Mouse (Mus musculus) left cerebral cortex, postnatal 36 days (tissue): ENCODE results near the gene Clk1. TPM values are rescaled to one million over a fixed set of nuclear protein-coding genes. Genes with fewer than 3 reads are reported as not detected.
"Not testable (repeated sequence)": the region's sequence is repeated elsewhere in the genome, so short reads cannot be mapped to it uniquely, and the experiment has no call there.

ENCODE experiments used
- DNase-seq, 2 experiments: peaks; one replicate each; pipeline ENCODE4 v3.0.0; 2021 to 2022; ENCODE audit warnings: low spot score in 2 of 2, mixed read lengths in 1 of 2
- intact Hi-C: fragments of 180-260 bp; cut with DNase I; formaldehyde crosslinking; loops from one replicate; pipeline ENCODE4 v1.15.1; 2025
- total RNA-seq, 2 experiments: library from RNA; stranded (reverse); gene quantifications; 2 replicates each; pipeline ENCODE4 v1.2.3; 2021

Gene Clk1
- total RNA-seq, 2 experiments from 2014 or later: 81.3 to 117 TPM

DNA sequence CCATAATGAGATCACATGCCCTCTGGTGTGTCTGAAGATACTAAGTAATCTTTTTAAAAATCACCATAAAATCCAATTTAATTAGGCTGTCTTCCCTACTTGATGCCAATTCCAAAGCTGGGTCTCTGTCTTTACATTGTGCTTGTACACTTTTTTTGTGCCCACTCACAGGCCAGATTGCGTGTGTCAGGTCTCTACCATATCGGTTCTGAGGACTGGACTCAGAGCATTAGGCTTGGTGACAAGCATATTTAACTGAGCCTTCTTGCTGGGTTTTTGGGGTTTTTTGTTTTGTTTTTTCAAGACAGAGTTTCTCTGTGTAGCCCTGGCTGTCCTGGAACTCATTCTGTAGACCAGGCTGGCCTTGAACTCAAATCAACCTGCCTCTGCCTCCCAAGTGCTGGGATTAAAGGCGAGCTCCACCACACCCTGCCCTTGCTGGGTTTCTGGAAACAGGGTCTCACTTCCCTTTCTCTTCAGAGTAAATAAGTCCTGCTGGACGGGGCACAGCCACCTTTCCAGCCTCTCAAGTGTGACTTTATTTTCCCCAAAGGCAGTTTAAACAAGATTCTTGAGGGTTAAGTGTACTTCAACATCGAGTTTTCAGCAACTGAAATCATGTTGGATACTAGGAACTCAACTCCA, 14.2 kb downstream of the Clk1 start:
- intact Hi-C loops: no loop called here
- no peak for DNase-seq

DNA sequence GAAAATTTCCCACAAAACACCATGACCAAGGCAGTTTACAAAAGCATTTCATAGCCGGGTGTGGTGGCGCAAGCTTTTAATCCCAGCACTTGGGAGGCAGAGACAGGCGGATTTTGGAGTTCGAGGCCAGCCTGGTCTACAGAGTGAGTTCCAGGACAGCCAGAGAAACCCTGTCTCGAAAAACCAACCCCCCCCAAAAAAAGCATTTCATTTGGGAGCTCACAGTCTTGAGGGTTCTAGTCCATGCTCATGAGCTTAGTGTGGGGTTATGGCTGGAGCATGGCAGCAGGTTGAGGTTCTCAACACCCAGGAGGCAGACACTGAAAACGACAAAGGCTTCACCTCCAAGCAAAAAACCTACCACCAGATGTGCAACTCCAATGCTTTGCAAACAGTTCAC, 15.7 kb downstream of the Clk1 start:
- DNase-seq: no peak
- intact Hi-C loops: no loop called here

DNA sequence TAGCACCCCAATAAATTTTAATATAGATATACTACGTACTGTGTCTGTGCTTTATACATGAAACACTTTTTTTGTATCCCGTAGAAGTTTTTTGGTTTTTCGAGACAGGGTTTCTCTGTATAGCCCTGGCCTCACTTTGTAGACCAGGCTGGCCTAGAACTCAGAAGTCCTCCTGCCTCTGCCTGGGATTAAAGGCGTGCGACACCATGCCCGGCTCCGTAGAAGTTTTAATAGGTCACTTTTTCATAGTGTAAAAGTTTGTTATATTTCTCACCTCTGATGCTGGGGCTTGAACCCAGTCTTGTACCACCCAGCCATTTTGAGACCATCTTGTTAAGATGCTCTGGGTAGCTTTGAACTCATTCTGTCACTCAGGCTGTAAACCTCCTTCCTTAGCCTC, 16.5 kb downstream of the Clk1 start:
- no peak for DNase-seq
- intact Hi-C loops: no loop called here

DNA sequence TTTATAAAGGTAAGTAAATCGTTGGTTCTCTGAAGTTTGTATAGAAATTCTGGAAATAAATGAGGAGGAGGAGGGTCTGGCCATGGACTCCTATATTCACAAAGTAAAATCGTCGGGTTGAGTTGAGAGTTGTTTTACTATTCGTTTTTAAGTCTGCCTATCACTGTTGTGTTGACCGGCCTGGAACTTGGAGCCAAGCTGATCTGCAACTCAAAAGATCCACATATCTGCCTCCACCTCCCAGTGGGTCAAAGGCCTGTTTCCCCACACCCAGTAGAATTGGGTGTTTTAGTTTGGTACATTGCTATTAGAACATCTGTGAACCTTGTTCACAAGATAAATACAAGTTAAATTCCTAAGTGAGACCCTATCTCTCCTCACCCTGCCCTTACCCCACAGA, 20.1 kb downstream of the Clk1 start:
- intact Hi-C loops: no loop called here
- DNase-seq: no peak

DNA sequence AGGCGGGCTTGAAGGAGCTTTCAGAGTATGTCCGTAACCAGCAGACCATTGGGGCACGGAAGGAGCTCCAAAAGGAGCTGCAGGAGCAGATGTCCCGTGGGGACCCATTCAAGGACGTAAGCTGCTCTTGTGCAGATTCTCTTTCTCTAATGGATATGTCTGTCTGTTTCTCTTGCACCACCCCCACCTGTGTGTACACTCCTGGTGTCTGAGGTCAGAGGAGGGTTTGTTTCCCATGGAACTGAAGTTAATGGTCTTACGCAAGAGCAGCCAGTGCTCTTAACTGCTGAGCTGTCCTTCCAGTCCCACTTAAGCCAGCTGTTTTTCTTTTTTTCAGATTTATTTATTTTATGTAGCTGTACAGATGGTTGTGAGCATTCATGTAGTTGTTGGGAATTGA, 22.5 kb downstream of the Clk1 start:
- DNase-seq: no peak
- intact Hi-C loops: no loop called here

DNA sequence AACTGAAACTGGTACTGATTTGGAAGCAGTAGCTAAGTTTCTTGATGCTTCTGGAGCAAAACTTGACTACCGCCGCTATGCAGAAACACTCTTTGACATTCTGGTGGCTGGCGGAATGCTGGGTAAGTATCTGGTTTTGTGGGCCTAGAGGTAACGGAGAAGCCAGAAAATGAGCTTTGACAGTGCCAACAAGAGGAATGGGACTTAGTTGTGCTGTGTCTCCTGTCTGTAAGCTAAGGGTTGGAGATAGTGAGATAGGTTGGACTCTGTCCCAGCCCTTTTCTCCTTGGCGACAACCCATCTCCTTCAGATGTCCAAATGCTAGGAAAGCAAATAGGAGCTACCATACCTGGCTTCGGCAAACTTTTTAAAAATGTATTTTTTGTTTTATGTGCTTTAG, 26.1 kb downstream of the Clk1 start:
- intact Hi-C loops: loop anchor here (5.0 kb wide), 1 partner anchor 510 kb away; no protein-coding TSS in a partner anchor
- no peak for DNase-seq

DNA sequence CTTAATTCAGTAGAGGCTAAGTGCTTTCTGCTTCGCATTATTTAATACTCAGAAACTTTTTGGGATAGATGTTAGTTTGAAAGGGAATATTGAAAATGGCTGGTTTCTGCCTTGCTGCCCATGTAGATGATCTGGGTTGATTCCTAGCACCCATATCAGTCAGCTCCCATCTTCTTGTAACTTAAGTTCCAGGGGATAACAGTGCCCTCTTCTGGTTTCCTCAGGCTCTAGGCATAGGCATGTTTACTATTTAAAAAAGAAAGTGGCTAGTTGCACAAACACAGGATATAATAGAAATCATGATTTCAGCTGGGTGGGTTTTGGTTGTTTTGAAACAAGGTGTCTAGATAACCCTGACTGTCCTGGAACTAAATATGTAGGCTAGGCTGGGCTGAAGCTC, 27.7 kb downstream of the Clk1 start:
- DNase-seq: no peak
- intact Hi-C loops: loop anchor here (5.0 kb wide), 1 partner anchor 511 kb away; no protein-coding TSS in a partner anchor

DNA sequence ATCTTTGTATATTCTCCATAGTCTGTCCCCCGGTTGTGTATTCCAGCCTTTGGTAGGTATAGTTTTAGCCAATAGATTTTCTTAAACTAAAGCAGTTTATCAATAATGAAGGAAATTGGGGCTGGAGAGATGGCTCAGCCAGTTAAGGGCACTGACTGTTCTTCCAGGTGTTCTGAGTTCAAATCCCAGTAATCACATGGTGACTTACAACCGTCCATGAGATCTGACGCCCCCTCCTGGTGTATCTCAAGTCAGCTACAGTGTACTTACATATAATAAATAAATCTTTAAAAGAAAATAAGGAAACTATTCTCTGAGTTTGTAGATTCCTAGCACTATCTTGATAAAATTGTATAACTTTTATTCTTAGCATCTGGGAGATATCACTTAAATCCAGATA, 28.5 kb downstream of the Clk1 start:
- intact Hi-C loops: loop anchor here (5.0 kb wide), 1 partner anchor 512 kb away; no protein-coding TSS in a partner anchor
- no peak for DNase-seq

DNA sequence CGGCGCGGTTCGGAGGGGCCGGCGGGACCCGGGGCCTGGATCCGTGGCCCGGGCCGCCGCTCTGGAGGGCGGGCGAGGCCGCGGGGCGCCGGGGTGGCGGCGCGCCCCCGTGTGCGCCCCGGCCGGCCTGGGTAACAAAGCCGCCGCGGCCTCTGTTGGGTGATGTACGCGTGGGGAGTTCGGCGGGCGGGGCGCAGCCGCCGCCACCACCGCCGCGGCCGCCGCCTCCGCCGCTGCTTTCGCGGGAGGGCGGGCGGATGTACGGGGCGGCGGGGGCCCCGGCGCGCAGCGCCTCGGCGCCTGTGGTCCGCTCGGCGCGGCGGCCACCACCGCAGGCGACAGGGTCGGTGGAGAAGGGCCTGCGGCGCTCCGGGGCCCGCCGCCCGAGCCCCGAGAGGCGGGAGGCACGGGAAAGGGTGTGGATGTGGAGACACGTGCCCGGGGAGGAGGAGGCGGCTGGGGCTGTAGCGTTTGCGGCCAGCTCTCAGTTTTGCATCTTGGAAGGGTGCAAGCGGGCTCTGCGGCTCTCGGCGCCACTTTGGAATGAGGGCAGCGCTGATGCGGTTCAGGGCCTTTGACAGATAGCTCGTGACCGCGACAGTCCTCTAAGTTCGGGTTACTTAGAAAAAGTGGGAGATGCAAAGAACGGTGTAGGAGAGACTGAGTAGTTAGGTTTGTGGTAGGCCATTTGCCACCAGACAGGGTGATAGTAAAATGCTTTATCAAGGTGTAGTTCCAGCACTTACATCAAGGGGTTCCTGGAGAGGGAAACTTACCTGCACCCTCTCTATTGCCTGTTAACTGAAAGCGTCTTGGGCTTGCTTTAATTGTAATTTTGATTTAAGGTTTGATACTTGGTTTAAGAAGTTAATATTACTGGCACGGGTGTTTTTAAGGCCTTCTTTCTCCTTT, 30.3 kb downstream of the Clk1 start:
- peak; percentile 65 for DNase-seq
- intact Hi-C loops: no loop called here

DNA sequence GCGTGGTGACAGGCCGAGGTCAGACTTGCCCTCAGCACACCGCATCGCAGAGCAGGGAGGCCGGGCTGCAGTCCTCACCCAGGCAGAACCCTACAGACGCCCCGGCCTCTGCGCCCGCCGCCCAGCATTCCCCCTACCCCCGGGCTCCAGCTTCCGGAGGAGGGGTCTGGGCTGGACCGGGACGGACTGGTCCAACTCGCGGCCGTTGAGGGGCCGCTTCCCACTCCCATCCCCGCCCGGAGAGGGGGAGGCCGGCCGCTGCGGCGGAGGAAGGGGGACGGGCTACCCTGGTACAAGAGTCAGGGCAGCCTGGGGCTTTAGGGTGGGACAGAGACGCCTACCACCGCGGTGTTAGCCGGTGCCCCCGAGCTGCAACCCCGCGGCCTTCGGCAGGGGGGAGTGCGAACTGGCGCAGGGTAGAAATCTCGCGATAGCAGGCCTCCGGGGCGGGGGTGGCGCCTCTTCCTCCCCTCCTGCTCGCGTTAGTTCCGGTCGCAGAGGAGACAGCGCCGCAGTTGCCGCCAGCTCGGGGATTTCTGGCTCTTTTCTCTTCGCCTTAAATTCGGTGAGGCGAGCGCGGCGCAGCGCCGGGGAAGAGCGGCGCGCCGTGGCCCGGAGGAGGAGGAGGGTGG, 31.1 kb downstream of the Clk1 start, which contains the start of gene Bzw1:
Gene Bzw1, plus strand, starts transcription at position 247 of the 632 bp plus-strand sequence.
- DNase-seq: peak; percentile 92 to 93
- intact Hi-C loops: no loop called here

DNA sequence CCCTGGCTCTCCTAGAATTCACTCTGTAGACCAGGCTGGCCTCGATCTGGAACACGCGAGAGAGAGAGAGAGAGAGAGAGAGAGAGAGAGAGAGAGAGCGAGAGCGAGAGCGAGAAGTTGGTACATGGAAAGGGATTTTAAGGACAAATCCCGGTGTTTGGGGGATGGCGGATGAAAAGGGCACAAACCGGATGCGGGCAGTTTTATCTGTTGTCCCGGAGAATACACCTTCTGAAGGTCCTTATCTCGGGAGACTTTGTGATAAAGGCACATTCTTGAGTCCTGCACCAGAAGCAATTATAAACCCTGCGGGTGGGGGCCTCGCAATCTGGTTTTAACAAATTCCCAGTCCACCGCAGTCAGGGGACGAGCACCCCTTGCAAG, 31.6 kb downstream of the Clk1 start:
- intact Hi-C loops: no loop called here
- DNase-seq: no peak

DNA sequence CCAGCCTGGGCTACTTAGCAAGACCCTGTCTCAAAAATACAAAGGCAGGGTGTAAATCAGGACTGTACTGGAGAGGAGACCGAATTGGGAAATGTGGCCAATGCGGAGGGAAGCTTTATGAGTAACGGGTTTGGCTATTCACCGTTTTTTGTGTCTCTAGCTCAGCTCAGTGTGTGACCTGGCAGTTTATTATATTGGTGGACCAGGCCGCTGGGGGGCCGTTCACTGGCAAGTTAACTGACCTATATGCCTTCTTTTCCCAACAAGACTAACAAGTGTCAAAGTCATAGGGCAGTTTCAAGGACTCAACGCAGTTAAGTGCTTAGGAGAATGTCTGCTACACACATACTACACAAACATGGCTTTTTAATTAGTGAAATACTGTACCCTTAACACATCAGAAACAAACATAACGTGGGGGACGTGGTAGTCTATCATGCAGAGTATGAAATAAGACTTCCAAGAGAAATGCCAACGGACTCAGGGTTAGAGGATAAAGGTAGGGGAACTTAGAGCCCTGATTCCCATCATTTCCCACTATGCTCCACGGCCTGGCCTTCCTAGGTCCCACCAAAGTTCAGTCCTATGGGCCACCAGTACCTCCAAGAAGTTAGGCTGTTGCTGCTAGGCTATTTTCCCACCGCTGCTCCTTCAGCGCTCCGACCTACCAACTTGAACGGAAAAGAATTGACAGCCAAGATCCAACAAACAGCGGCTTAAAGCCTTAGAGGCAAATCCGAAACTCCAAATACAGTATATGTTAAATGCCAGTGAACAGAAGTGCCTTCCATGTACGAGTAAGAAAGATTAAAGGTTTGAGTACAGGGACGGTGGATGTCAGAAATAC, 32.2 kb downstream of the Clk1 start:
- intact Hi-C loops: no loop called here
- no peak for DNase-seq

DNA sequence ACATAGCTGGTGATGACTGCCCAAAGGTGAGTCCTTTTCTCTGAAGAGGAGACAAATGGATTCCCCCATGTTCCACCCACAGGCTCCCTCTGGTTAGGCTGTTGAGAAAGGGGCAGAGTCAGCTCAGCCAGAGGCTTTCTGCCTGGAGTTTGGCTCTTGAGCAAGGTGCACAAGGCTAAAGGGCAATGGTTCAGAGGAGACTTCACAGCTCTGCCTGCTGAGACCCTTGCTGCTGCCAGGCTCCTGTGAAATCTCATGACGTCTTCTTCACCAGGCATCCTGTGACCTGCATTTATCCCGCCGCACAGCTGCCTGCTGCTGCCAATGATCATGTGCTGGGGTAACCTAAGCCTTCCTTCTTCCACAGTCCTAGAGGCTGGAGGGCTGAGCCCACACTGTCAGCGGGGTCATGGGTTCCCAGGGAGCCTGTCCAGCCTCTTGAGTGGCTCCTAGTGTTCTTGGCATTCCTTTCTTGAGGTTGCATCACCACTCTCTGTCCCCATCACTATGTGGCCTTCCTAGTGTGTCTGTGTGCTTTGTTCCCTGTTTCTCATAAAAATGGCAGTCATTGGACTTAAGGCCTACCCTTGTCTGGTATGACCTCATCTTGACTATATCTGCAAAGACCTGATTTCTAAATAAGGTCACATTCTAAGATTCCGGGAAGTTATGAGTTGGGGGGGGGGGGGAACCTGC, 41.1 kb downstream of the Clk1 start:
- no peak for DNase-seq
- intact Hi-C loops: no loop called here

DNA sequence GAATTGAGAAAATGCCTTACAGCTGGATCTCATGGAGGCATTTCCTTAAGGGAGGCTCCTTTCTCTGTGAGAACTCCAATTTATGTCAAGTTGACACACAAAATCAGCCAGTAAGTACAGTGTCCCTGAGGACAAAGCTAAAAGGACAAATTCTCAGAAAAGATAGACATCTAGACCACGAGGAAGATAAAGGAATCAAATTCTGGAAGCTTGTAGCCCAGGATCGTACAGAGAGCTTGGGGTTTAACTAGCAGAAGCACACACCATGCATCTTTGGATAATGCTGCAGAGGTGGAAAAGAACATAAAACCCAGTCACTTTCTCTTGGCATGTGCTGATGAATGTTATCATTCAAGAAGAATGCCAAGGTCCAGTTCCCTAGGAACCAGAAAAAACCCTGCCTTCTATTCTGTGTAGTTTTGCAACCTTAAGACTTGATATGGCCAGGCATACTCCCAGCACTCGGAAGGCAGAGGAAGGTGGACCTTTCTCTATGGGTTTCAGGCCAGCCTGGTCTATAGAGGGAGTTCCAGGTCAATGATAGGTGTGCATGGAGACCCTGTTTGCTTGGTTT, 48.2 kb downstream of the Clk1 start:
- intact Hi-C loops: no loop called here
- no peak for DNase-seq

DNA sequence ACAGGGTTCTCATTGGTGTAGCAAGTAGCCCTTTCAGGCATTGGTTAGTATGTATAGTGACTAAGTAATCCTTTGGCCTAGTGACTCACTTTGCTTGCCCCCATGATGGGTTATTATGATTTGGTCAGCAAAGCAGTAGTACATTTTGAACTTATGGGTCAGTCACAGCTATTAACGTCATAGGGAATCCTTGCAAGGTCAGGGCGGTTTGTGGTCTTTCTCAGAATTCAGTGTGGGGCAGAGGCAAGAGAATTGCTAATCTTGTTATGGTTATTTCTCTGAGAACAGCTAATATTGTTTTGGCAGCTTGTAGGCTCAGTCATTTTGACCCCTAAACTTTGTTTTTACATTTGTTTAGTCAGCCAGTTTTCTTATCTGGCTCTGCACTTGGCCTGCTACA, 49.6 kb downstream of the Clk1 start:
- intact Hi-C loops, DNase-seq: not testable (repeated sequence)

DNA sequence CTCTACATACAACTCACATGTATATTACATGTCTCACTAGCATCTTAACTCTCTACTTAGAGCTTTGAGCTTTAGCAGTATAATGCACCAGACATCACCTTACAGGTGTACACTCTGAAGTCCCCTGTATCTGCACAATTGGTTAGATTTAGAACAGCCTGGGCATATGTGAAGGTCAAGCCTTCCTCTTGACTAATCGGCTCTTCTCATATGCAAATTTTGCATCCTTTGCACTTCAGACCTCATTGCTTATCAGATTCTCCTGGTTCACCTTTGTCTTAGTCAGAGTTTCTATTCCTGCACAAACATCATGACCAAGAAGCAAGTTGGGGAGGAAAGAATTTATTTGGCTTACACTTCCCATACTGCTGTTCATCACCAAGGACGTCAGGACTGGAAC, 54.1 kb downstream of the Clk1 start:
- intact Hi-C loops: no loop called here
- no peak for DNase-seq

DNA sequence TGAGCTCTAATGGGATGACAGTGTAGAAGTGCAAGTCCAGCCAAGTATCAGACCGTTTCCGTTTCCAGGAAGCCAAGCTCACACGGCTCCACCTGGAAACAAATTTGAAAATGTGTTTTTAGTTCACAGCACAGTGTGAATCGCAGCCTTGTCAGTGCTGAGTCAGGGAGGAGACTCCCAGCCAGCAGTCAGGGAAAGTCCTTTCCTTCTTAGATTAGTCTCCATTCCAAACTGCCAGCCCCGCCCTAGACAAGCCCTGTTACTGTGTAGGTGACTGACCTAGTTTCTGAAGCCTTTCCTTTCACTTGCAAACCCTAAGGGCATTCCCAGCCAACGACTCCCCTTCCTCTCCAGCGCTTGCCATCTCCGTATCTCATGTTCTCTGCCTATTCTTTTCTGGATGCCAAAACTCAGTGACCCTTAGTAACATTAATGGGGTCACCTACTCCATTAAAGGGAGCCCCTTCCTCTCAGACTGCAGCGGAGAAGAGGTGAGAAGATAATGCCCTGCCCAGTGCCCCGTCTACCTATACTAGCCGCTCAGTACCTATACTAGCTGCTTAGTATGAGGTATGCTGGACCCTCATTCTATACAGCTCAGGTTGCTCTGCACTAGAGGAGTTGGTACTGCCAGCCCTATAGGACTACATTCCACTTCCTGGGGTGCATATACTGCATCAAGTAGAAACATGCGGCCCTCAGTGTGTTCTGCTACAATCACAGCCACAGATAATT, 57.0 kb downstream of the Clk1 start:
- DNase-seq: peak; percentile 7 to 14
- intact Hi-C loops: no loop called here

DNA sequence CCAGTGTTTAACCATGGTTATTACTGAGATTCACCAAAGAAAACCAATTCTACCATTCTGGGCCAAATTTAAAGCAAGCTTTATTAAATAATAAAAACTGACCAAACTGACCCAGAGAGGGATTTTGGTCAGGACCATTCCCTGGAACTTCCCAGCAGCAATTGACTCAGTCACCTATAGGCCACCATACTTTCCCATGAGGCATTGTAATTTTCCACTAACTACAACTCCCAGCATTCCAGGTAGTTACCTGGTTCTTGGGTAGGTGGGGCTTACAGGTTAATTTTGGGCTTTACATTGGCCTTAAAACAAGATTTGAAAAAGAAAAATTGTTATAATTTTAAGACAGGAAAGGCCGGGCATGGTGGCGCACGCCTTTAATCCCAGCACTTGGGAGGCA, 58.0 kb downstream of the Clk1 start:
- no peak for DNase-seq
- intact Hi-C loops: no loop called here
